Mouse (Mus musculus): ENCODE results near the gene Fthl17c.
"Not testable (repeated sequence)": the region's sequence is repeated elsewhere in the genome, so short reads cannot be mapped to it uniquely, and the experiment has no call there.

Gene Fthl17c

GRCm38 (mm10) chrX:8976459-8976858, at the start of gene Fthl17c:
TSS of gene Fthl17c (minus strand) at chrX:8976559.
- in situ Hi-C loops (cut with MboI, MseI), result not testable (repeated sequence)

GRCm38 (mm10) chrX:9019481-9019880, 43.1 kb upstream of the Fthl17c start:
- in situ Hi-C loops (cut with MboI, MseI), result loop anchor here in 1 of 2 experiments (10.0 kb wide), 1 partner anchor 1405 kb away; no protein-coding TSS in a partner anchor

DNA sequence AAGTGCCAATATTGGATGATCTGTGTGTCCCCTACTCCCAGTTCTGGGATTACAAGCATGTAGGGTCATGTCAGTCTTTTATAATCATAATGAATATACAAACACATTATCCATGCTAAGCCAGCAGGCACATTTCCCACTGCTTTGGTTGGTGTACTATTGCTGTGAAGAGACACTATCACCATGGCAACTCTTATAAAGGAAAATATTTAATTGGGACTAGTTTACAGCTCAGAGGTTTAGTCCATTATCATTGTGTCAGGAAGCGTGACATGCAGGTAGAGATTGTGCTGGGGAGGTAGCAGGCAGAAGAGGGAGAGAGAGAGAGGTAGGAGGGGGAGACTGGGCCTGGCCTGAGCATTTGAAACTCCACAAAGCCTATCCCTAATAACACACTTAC, 39.7 kb upstream of the Fthl17c start:
- in situ Hi-C loops (cut with MboI, MseI), result loop anchor here in 1 of 2 experiments (10.0 kb wide), 1 partner anchor 1409 kb away; no protein-coding TSS in a partner anchor

- in situ Hi-C loops (cut with MboI, MseI), result loop anchor here in 1 of 2 experiments (5.0 kb wide), 1 partner anchor 46 kb away; the partner anchor contains the start of gene Fthl17e
These were observed 10.3 kb upstream of the Fthl17c start, which contains the start of gene Fthl17d for GRCm38 (mm10) chrX:8986655-8987054. TSS of gene Fthl17d (minus strand) at chrX:8986755.

DNA sequence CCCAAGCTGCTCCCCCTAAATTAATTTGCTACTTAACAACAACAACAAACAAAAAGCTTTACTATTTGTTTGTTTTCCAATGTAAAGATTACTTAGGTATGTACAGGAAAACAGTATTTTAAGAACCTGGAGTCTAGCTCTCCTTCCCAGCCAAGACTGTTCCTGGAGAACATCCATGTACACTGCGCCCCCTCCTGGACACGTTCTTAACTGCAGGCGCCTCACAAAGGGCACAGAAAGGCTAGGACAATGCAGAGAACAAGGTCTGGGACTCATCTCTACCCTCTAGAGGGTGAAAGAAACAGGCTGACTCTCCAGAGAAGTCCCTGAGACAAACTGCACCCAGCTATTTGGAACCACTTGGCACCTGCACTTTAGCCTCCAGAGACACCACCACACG, 11.7 kb downstream of the Fthl17c start:
- in situ Hi-C loops (cut with MboI, MseI), result loop anchor here in 1 of 2 experiments (5.0 kb wide), 1 partner anchor 78 kb away; no protein-coding TSS in a partner anchor

- in situ Hi-C loops (cut with MboI, MseI), result not testable (repeated sequence)
These were observed 13.5 kb downstream of the Fthl17c start, which contains the start of gene Fthl17b for GRCm38 (mm10) chrX:8962875-8963274. TSS of gene Fthl17b (minus strand) at chrX:8962975.

DNA sequence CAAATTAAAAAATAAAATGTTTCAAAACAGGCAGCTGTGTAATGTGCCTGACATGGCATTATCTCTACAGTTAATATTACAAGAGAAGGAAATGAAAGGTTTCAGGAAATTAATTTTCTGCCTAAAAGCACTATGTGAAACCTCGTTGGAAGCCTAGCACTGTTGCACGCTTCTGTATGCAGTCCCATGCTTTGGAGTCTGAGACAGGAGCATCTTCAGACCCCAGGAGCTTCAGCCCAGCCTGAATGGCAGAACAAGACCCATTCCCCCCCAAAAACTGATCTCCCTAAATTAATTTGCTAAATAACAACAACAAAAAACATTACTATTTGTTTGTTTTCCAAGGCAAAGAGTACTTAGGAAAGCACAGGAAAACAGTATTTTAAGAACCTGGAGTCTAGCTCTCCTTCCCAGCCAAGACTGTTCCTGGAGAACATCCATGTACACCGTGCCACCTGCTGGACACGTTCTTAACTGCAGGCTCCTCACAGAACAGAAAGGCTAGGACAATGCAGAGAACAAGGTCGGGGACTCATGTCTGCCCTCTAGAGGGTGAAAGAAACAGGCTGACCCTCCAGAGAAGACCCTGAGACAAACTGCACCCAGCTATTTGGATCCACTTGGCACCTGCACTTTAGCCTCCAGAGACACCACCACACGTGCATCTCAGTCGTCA, 28.1 kb downstream of the Fthl17c start:
- in situ Hi-C loops (cut with MboI, MseI), result not testable (repeated sequence)

DNA sequence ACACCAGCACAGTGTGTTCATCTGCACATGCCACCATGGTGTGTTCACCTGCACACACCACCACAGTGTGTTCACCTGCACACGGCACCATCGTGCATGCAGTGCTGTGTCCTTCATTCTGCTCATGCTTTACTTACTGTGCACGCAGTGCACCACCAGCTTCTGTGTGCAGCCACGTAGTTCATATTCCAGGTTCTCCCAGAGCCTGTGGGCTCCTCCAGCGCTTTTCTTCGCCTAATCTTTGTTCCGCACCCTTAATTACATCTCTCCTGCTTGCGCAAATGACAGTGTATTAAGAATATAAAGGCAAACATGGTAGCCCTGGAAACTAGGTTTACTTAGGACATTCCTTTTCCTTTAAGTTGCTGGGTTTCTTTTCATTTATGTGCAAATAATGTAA, 32.3 kb downstream of the Fthl17c start:
- in situ Hi-C loops (cut with MboI, MseI), result no loop called here

DNA sequence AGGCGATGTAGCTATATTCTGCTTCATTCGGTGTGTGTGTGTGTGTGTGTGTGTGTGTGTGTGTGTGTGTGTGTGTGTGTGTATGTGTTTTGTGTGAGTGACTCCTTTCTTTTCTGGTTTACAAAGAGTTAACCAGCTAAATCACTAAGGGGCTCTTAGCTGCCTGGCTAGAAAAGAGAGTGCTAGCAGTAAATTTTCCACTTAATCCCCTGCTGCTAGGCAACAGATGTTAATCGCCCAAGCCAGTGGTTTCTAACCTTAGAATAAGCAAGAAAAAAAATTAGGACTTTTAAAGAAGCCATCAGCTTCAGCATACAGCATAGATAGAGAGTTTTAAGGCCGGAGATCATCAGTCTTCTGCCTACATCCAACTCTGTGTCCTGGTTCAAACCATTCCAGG, 49.1 kb downstream of the Fthl17c start:
- in situ Hi-C loops (cut with MboI, MseI), result no loop called here
